Mouse (Mus musculus) thymus, postnatal 25 days (tissue): ENCODE measurements around the gene Flii.

Experiments
- DNase-seq: peaks from one replicate; pipeline ENCODE4 v3.0.0; 2022

The Flii gene

DNA sequence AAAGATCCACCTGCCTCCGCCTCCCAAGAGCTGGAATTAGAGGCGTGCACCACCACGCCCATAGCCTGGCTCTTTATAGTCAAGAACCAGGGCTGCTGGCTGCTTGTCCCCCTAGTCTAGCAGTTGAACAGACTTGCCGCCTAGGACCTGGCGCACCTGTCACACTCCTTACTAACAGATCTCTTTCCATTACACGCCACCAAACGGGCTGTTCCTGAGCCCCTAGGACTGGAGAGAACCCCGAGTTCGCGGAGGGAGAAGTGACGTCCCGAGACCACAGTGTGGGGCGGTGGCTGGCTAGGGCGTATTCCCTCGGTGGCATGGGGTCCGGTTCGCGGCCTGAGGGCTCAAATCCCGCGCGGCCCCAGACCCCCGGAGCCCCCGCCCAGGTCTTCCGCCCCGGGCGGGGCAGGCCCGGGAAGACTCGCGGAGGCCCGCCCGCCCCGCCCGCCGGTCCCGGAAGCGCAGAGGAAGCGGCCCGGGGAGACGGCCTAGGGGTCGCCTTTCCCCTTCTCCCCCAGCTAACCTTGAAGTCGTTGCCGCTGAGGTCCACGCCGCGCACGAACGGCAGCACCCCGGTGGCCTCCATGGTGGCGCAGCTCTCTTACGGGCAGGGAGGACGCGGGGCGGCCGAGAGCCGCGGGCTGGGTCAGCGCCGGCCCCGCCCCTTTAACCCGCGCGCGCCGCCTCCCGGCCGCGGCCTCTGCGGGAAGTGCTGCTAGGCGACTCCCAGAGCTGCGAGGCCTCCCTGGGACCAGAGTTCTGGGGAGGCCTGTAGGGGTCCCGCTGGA lies at the start of gene Flii:
TSS of gene Flii (minus strand) at position 663 of the 791 bp plus-strand sequence.
- peak; percentile 86 for DNase-seq

DNA sequence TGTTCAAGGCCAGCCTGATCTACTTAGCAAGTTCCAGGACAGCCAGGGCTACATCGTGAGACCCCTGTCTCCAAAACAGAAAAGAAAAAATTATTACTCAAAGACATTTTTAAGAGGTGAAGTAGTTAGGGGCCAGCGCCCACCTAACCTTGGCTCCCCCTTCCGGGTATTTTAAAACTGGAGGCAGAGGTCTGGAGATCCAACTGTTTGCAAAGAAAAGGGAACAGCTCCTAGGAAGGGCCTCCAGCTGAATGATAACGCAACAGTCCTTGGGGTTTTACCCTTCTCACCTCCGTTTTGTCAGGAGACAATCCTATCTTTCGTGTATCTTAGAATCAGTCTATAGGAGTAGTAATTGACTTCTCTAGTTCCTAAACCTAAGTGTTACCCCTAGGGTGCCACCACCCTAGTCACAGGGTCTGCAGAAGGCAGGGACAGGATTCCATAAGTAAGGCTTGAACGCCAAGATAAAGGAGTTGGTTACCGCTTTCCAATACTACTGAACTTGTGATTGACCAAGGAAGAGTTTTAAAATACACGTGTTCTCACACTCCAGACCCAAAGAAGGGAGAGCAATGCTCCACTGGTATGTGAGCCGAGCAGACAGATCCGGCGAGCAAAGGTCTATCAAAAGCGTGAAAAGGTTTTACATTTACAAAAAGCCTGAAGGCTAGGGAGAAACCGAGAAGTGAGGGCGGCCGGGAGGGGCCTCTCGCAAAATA lies 49.2 kb upstream of the Flii start:
- DNase-seq: peak; percentile 4

DNA sequence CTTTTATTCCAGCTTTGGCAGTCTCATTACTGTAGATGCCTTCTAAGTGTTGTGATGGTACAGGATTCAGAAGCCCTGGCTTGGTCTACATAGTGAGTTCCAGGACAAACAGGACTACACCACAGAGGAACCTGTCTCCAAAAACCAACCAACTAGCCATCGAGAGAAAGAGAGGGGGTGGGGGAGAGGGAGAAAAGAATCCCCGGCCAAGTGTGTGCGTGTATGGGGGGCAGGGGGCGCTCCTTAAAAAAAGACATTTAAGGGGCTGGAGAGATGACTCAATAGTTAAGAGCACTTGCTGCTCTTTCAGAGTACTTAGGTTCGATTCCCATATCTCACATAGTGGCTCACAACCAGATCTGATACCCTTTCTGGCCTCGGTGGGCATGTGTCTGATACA lies 48.5 kb upstream of the Flii start:
- DNase-seq: no peak

DNA sequence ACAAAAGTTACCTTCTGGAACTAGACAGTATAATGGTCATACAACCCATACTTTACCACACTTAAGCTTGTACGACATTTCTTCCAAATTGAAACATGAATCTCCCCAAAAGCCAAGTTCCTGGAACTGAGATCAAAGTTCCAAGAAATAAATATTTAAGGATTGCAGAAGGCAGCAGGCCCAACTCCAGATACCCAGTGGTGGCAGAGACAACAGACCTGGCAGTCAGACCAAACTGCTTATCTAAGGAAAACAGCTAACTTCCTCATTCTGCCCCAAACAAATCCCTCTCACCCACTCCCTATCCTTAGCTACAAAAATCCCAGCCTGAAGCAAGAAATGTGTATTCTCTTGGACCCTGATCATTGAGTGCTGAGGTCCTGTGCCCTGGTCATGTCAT lies 47.8 kb upstream of the Flii start:
- no peak for DNase-seq

DNA sequence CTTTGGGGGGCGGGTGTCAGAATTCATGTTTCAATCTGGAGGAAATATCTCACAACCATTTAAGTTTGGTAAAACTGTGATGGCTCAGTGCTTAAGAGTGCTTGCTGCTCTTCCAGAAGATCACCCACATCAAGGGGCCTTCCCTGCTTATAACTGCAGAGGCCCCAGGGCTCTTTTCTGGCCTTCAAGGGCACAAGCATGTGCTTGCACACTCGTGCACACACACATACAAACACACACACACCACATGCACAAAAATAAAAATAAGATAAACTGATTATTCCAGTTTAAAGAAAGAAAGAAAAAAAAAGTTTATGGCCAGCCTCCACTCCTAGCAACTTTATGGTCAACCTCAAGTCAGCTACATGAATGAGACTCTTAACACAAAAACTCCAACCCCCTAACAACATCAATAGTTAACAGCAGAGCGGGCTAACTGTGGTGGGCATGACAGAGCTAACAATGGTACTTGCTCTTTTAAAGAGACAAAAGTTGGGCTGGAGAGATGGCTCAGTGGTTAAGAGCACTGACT lies 47.2 kb upstream of the Flii start:
- no peak for DNase-seq

DNA sequence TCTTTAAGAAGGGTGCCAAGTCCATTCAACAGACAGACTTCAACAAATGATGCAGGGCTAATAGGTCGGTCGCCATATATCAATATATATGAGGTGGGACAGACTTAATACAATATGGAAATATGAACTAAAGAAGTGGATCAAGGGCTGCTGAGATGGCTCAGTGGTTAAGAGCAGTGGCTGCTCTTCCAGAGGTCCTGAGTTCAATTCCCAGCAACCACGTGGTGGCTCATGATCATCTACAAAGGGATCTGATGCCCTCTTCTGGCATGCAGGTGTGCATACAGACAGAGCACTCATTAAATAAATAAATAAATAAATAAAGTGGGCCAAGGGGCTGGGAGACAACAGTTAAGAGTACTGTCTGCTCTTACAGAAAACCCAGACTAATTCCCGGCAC lies 45.1 kb upstream of the Flii start:
- DNase-seq: no peak

DNA sequence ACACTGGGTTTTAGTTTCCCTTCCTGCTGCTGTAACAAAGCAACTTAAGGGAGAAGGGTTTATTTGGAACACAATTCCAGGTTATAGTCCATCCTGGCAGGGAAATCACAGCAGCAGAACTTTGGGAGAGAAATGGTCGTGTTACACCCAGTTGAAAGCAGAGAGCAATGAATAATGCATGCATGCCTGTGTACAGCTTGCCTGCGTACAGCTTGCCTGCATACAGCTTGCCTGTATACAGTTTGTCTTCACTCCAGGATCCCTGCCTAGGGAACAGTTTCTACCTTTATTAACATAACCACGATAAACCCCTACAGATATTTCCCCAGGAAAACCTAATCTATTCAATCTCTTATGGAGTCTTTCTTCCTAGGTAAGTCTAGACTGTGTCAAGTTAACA lies 43.7 kb upstream of the Flii start:
- DNase-seq: no peak

DNA sequence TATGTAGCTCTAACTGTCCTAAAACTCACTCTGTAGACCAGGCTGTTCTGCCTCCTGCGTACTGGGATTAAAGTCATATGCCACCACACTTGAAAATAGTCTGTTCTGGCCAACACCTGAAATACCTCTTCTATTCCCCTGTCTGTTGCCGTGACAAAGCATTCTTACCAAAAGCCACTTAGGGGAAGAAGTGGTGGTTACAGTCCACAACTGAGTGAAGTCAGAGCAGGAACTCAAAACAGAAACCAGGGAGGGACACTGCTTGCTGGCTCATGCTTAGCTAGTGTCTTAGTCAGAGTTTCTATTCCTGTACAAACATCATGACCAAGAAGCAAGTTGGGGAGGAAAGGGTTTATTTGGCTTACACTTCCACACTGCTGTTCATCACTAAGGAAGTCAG lies 42.3 kb upstream of the Flii start:
- no peak for DNase-seq

DNA sequence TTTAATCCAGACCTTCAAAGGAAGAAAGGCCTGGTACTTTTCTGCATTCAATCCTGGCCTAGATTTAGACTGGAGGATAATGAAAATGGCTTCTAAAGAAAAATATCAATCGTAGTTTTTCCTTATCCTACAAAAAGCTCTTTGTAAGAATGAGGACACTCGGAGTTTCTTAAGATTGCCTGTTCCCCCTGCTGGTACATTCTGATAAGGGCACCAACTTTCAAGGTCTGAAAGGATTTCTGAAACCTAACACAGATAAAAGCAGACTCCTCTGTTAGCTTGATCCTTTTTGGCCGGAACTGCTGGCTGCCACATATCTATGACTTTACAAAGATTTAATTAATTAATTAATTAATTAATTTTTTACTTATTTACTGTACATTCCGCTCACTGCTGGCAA lies 39.9 kb upstream of the Flii start:
- no peak for DNase-seq

DNA sequence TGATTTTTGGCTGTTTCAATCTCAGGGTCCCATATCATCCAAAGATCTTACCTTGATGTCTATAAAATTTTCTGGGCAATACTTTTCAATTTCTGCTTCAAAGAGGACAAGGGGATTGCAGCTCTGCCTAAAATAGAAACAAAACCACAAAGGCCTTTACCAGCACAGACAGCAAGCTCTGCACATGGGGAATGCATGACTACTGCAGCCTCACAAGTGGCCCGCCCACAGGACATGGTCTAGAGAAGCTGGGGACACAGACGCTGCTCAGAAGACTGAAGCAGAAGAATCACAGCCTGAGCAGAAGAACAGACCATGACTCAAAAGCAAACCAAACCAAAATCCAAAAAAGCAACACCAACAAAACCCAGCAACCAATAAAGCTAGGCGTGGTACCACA lies 34.6 kb upstream of the Flii start:
- DNase-seq: no peak

DNA sequence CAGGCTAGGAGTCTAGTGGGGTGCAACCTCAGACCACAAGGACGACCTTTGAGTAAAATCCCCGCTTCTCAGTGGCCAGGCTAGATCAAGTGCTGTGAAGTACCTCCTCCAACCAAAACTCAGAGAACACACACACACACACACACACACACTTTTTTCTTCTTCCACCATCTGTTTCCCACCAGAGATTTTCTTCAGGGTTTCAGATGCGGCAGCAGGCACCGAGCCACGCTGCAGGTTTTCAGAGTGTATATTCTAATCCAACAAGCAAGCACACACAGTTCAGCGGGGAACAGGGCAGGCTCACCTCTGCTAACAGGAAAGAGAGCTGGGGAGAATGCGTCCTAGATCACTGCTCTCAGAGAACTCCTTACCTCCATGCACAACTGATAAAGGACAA lies 28.5 kb upstream of the Flii start:
- DNase-seq: no peak

DNA sequence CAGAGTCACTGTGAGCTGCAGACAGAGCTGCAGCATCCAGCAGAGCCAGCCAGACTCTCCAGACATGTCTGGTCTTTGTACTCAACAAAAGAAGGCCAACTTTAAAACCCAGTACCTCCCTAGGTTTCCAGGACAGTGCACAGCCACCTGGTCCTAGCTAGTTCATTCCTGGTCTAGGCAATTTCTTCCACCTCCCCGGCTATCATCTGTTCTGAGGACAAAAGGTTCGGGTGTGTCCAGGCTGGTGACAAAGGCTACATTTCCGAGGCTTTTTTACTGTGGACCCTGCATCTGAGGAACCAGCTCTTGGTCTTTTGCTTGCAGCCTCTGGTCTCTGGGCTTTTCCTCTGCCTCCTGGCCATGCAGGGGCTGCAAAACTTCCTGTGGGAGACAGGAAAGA lies 13.3 kb upstream of the Flii start:
- DNase-seq: no peak

DNA sequence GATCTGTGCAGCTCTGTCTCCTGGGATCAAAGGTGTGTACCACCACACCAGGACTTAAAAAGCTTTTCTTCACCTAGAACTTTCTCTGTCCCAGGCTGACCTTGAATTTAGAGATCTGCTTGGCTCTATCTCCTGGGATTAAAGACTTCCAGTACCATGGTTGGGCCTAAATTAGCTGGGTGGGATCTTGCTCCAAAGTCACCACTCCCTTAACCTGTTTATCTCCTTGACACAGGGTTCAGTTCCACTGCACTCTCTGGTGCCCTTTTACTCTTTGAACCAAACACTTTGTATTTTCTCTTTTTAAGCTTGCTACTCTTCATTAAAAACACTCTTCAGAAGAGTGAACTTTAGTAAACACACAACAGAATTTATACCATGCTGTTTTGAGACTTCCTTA lies 10.4 kb upstream of the Flii start:
- no peak for DNase-seq

DNA sequence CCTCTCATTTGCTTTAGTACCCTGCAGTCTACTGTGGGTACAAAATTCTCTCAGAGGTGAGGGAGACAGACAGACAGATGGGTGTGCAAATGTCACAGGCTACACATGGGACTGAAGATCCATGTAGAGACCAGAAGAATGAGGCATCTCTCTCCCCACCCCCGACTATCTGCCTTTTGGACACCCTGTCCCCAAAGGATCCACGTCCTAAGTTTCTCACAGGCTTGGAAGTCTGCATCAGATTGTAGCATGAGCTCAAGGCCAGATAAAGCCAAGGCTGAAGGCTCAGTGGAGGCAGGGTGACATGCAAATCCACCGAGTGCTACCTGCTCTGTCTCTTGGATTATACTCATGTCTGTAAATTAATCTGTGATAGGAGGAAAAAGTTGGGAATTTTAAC lies 9.4 kb upstream of the Flii start:
- DNase-seq: no peak

DNA sequence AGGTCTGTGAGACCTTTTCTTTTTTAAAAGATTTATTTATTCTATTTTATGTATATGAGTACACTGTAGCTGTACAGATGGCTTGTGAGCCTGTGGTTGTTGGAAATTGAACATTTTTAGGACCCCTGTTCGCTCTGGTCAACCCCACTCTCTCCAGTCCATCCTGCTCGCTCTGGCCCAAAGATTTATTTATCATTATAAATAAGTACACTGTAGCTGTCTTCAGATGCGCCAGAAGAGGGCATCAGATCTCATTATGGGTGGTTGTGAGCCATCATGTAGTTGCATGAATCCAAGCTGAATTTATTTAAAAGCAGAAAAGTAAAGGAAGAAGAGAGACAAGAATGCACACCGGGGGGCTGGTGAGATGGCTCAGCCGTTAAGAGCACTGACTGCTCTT lies 8.1 kb upstream of the Flii start:
- no peak for DNase-seq

DNA sequence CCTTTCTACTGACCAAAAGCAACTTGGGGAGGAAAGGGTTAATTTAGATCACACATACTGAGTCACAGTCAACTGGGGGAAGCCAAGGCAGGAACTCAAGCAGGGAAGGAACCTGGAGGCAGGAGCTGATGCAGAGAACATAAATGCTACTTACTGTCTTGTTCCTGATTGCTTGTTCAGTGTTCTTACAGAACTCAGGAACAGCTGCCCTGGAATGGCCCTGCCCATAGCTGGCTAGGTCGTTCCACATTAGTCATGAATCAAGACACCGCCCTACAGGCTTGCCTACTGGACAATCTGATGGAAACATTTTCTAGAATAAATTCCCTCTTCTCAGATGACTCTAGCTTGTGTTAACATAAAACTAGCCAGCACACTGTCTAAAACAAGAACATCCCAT lies 7.1 kb upstream of the Flii start:
- DNase-seq: no peak

DNA sequence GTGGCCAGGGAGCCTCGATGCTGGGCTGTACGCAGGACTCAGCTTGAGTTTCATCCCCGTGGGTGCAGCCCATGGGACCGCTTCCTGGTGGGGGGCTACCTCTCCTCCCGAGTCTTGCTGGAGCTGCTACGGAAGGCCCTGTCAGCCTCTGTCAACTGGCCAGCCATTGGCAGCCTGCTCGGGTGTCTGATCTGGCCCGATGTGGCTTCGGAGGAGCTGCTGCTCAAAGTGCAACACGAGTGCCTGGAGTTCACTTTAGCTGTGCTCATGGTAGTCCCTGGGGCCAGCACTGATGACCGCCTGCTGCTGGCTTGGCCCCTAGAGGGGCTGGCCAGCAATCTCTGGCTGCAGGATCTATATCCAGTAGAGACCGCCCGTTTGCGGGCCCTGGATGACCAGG lies 4.2 kb upstream of the Flii start:
- no peak for DNase-seq

DNA sequence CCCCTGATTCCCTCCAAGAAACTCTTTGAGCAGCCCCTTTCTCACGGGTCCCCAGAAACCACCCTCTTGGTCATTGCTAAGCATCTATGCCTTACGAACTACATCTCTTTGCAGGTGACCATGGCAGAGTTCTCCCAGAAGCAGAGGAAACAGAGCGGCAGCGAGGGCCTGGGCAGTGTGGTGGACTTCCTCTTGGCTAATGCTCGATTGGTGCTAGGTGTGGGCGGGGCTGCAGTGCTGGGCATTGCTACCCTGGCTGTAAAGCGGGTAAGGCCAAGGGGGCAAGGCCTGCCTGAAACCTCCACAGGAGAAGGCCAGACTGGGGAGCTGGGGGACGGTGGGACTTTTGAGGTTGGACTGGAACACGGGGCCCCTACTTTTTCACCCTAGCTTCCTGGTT lies 3.1 kb upstream of the Flii start:
- DNase-seq: no peak

DNA sequence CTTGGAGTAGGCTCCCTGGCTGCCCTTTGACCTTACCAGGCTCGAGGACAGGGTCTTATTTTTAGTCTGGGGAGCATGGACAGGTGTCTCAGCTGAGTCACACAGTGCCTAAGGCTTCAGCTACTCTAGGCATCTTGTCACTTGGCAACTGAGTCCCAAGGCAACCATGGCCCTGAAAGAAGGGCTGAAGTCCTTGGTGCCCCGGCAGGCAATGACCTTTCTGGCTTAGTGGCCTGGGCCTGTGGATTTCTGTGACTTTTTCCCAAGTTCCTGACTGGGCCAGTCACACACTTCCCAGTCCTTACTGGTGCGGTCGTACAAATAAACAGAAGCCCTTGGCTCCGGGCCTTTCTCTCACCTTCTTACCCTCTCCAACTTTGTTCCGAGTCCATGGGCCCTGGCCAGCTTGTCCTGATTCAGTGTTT lies 2.2 kb upstream of the Flii start:
- no peak for DNase-seq

DNA sequence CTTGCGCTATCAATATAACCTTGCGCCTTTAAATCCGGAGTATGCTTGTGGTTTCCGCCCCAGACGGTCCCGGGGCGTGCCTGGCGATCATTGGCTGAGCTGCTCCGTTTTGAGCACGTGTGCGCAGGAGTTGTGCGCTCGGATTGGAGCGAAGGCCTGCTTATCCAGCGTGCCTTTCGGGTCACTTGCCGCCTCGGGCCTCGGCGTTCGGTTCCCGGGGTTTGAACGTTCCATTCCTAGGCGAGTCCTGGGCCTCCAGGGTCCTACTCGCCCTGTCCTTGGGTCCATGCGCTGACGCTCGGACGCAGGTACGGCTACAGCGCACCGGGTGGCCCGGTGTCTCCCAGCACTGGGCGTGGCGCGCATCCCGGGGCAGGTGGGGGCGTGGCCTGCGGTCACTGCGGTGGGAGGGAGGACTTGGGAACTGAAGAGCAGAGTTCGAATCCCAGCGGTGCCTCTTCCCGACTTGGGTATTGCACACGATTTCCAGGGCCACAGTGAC lies 1.2 kb upstream of the Flii start, which contains the start of gene Mief2:
TSS of gene Mief2 (plus strand) at position 139 of the 502 bp plus-strand sequence.
- peak; percentile 90 for DNase-seq

DNA sequence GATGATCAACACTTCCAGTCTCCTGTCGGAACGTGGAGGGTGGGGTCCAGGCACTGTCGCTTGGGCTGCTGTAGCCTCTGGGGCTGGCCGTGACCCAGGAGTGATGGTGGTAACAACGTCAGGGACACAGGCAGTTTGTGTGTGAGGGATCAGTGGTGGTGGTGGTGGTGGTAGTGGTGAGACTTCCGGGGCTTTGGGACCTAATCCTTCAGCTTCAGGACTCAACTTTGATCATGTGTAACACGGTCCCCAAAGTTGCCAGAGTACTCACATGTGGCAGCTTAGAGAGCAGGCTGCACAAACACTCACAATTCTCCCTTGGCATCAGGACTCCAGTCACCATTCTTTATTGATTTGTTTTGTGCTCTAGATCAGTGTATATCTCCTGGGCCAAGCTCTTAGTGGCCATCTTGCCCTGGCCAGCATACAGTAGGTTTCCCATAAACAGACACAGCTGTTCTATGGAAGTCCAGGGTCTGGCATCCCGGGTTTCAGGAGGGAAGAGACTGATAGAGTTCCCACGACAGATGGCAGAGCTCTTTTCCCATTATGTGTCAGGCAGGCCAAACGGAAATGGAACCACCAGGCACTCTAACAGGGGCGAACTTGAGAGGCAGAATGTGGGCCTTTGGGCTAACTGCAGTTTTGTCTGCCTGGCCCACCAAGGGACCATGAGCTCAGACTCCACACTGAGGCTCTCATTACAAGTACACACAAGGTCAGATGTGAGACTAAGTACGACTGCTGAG lies 503 bp upstream of the Flii start:
- no peak for DNase-seq

DNA sequence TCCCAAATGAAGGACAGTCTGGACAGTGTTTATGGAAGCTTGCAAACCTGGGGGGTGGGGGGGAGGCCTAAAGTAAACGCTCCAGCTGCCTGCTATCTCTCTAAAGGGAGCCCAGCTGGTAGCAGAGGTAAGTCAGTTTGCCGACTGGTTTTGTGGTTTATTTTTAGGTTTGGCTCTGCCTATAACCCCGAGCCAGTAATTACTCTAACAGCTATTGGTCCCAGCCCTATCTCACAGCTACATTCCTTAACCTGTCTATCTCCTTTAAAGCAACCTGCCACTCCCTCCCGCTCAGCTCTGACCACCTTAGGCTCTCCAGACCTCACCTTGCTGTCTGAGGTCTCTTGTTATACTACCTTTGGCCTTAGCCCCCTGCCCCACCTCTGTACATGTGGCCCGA lies 7.8 kb downstream of the Flii start:
- DNase-seq: no peak

DNA sequence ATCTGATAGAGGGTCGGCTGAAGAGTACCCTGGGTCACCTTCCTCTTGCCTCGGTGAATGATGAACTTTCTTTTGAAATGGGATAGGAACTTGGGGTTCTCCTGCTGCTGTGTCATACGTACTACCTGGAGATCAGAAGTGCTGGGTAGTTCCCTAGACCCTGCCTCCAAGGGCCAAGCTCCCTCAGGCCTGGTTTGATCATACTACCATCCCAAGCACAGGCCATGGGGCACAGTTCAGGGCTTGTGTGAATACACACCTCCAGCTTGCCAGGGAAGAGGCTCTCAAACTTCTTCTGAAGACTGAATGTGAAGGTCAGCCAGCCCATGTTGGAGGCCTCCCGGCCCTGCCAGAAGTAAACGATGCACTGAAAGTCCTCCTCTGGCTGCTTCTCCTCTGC lies 11.2 kb downstream of the Flii start:
- DNase-seq: no peak
